Mouse (Mus musculus): ENCODE measurements around the gene Macc1. TPM values are rescaled to one million over a fixed set of nuclear protein-coding genes. Genes with fewer than 3 reads are reported as not detected.

The Macc1 gene
- polyA plus RNA-seq, 1 experiment from 2014 or later, result 3.4 TPM

DNA sequence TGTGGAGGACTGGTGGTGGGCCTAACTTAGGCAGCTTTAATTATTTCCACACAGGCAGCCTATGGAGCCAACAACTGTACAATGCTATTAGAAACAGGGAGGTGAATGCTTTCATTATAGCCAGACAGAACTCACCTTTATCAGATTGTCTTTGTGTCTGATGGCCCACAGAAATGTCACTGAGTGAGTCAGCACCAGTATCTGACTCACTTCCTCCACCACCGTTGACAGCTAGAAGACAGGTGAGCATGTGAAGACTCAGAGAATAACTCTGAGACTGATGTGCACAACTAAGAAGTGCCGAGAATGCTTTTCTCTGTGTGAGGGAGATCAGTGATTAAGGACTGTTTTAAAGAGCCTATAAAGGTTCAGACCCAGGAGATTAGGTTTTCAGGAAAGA lies 73.9 kb downstream of the Macc1 start:
- H3K4me1 ChIP-seq, result no peaks in the 10 kb centered on the region
- H3K9me3 ChIP-seq (replicated peaks), result no peaks in the 10 kb centered on the region
- H3K4me2 ChIP-seq (replicated peaks), result no peak overlapping the region
- no peak overlapping the region for H3K9ac ChIP-seq
- H3K27me3 ChIP-seq, result no peaks in the 10 kb centered on the region
- no peak for ATAC-seq (ENCODE audit: insufficient number of reproducible peaks, low FRiP score, low TSS enrichment, low read depth)
- H3K36me3 ChIP-seq, result no peaks in the 10 kb centered on the region
- H3K4me3 ChIP-seq (replicated peaks), result no peak overlapping the region
- 74% methylated on average over 2 of the region's 2 CpGs for WGBS
- H3K27ac ChIP-seq (replicated peaks), result no peak overlapping the region

DNA sequence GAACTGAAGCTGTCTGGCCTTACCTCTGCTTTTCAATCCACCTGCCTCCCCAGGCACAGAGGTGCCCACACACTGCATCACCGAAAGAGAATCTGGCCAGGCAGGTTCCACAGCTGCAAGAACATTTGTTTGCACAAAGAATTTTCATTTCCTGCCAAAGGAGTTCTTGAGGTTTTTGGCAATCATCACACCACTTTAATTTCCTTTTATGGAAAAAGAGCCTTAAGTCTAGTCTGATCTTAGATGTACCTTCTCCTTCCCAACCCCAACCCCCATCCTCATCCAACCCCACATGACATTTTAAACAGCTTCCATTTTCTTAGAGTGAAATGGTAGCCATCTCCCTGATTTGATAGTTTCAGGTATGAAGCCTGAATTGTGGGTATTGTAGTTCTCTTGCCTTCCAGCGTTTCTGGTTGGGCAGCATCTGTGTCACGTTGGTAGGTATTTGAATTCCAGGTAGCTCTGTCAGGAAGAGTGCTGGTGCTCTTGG lies 76.2 kb downstream of the Macc1 start:
- no peaks in the 10 kb centered on the region for H3K27me3 ChIP-seq
- ATAC-seq (ENCODE audit: insufficient number of reproducible peaks, low FRiP score, low TSS enrichment, low read depth), result peak; percentile 75; the same call in 1 of the 2 replicates
- H3K27ac ChIP-seq (replicated peaks), result peak overlapping the region; percentile 60
- H3K4me3 ChIP-seq (replicated peaks), result 0 out of 2 replicates have a peak overlapping the region, but pooled peaks have one; percentile 1
- H3K9me3 ChIP-seq (replicated peaks), result no peaks in the 10 kb centered on the region
- H3K36me3 ChIP-seq, result no peaks in the 10 kb centered on the region
- H3K4me2 ChIP-seq (replicated peaks), result no peak overlapping the region
- H3K9ac ChIP-seq, result no peak overlapping the region
- no peaks in the 10 kb centered on the region for H3K4me1 ChIP-seq
- 31% methylated on average over 3 of the region's 3 CpGs for WGBS

DNA sequence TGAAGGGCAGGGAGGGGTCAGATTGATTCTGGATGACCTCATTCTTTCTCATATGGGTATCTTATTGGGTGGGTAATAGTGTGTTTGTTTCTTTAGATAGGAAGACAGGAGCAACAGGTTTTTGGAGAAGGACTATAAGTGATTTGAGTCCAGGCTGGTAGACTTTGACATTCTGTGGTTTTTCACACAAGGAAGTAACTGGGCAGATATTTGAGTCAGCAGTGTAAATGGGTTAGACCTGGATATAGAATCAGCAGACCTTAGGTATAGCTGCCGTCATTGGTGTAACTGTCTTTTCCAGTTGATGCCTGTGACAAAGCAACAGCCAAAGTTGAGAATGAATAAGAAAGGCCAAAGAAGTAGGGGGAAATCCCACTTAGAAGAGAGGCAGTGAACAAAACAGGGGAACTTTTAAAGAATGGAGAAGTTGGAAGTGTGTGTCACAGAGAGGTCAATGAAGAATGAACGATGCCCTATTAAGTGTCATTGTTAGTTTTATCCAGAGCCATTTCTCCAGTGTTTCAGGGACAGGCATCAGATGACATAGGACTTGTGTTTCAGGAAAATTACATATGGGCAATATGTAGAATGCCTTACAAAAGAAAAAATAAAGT lies 84.1 kb downstream of the Macc1 start:
- Histone ChIP-seq H3K4me2 (replicated peaks) (no peak overlapping the region), H3K4me1 (no peaks in the 10 kb centered on the region), H3K9me3 (replicated peaks) (no peaks in the 10 kb centered on the region), H3K9ac (no peak overlapping the region), H3K27me3 (no peaks in the 10 kb centered on the region), H3K36me3 (no peaks in the 10 kb centered on the region), H3K4me3 (replicated peaks) (no peak overlapping the region), H3K27ac (replicated peaks) (no peak overlapping the region)
- no peak for ATAC-seq (ENCODE audit: insufficient number of reproducible peaks, low FRiP score, low TSS enrichment, low read depth)
- 84% methylated on average over 2 of the region's 2 CpGs for WGBS

- H3K4me3 ChIP-seq (replicated peaks), result no peak overlapping the region
- no peak for ATAC-seq (ENCODE audit: insufficient number of reproducible peaks, low FRiP score, low TSS enrichment, low read depth)
- 85% methylated on average over 1 of the region's 1 CpGs for WGBS
- no peak overlapping the region for H3K27ac ChIP-seq (replicated peaks)
- H3K4me2 ChIP-seq (replicated peaks), result no peak overlapping the region
- no peaks in the 10 kb centered on the region for H3K36me3 ChIP-seq
- no peaks in the 10 kb centered on the region for H3K27me3 ChIP-seq
- H3K9me3 ChIP-seq (replicated peaks), result no peaks in the 10 kb centered on the region
- no peak overlapping the region for H3K9ac ChIP-seq
- no peaks in the 10 kb centered on the region for H3K4me1 ChIP-seq
Observed at GRCm38 (mm10) chr12:119402273-119402672, 88.2 kb downstream of the Macc1 start.

DNA sequence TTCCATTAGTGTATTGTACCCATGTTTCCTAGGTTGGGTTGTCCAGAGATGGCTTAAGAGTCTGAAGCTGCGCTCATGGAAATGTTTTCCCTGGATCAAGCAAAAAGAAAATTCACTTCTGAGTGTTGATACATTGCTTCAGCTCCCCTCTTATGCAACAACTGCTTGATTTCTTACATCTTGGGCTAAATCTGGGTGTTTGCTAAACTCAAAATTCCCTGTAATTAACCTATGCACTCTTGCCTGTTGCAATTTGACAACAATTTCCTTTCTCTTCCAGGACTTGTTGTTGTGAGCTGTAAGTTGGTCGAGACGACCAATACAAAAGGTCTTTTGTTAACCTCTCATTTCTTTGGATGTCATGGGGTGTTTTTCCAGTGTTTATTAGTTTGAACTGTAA lies 88.7 kb downstream of the Macc1 start:
- WGBS, result 40% methylated on average over 3 of the region's 3 CpGs

DNA sequence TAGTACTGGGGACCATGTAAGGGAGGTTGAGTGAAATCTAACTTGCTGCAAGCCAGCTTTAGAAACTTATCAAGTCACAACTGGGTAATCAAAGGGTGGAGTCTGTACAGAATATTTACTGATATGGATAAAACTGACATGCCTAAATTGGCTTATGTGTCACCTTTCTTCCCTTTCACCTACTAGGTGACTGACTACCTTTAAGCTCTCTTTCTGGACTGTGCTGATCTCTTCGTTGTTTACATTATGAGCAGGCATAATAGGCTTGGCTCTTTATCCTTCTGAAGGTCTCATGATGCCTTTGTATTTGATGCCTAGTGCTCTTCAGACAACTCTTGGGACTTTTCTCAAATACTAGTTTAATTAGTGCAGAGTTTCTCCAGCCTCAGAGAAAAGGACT lies 90.7 kb downstream of the Macc1 start:
- Histone ChIP-seq H3K9ac (no peak overlapping the region), H3K27ac (replicated peaks) (no peak overlapping the region), H3K36me3 (no peaks in the 10 kb centered on the region), H3K9me3 (replicated peaks) (no peaks in the 10 kb centered on the region), H3K4me3 (replicated peaks) (no peak overlapping the region), H3K4me1 (no peaks in the 10 kb centered on the region), H3K4me2 (replicated peaks) (no peak overlapping the region), H3K27me3 (no peaks in the 10 kb centered on the region)
- no peak for ATAC-seq (ENCODE audit: insufficient number of reproducible peaks, low FRiP score, low TSS enrichment, low read depth)
- WGBS, result 82% methylated on average over 1 of the region's 1 CpGs

More for the DNA sequence above, 88.7 kb downstream of the Macc1 start:
- Histone ChIP-seq H3K9me3 (replicated peaks) (no peaks in the 10 kb centered on the region), H3K4me1 (no peaks in the 10 kb centered on the region), H3K27ac (replicated peaks) (no peak overlapping the region), H3K4me3 (replicated peaks) (no peak overlapping the region), H3K27me3 (no peaks in the 10 kb centered on the region), H3K9ac (no peak overlapping the region), H3K36me3 (no peaks in the 10 kb centered on the region), H3K4me2 (replicated peaks) (no peak overlapping the region)
- ATAC-seq (ENCODE audit: insufficient number of reproducible peaks, low FRiP score, low TSS enrichment, low read depth), result no peak

DNA sequence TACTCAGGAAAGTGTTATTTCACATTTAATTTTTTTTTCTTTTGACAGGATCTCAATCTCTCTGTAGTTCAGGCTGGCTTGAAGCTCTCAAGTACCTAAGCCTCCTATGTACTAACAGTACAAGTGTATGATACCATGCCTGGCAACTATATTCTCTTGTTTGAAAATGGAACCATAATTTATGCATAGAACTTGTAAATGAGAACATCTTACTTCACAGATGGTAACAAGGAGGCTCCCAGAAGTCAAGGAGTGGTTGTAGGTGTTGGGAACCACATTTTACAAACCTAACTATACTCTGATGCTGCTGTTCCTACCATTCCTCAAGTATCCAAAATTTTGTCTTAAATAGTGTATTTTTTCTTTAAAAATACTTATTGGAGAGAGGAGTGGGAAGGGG lies 96.5 kb downstream of the Macc1 start:
- H3K27ac ChIP-seq (replicated peaks), result no peak overlapping the region
- no peak overlapping the region for H3K4me2 ChIP-seq (replicated peaks)
- no peak overlapping the region for H3K9ac ChIP-seq
- no peaks in the 10 kb centered on the region for H3K27me3 ChIP-seq
- H3K9me3 ChIP-seq (replicated peaks), result no peaks in the 10 kb centered on the region
- ATAC-seq (ENCODE audit: insufficient number of reproducible peaks, low FRiP score, low TSS enrichment, low read depth), result no peak
- H3K4me1 ChIP-seq, result no peaks in the 10 kb centered on the region
- H3K36me3 ChIP-seq, result no peaks in the 10 kb centered on the region
- no peak overlapping the region for H3K4me3 ChIP-seq (replicated peaks)

- no peak overlapping the region for H3K4me3 ChIP-seq (replicated peaks)
- no peak overlapping the region for H3K4me2 ChIP-seq (replicated peaks)
- no peak overlapping the region for H3K27ac ChIP-seq (replicated peaks)
- no peaks in the 10 kb centered on the region for H3K27me3 ChIP-seq
- no peaks in the 10 kb centered on the region for H3K36me3 ChIP-seq
- no peaks in the 10 kb centered on the region for H3K9me3 ChIP-seq (replicated peaks)
- no peak for ATAC-seq (ENCODE audit: insufficient number of reproducible peaks, low FRiP score, low TSS enrichment, low read depth)
- H3K9ac ChIP-seq, result no peak overlapping the region
- WGBS, result 67% methylated on average over 2 of the region's 2 CpGs
- H3K4me1 ChIP-seq, result no peaks in the 10 kb centered on the region
Observed at GRCm38 (mm10) chr12:119410956-119411355, 96.9 kb downstream of the Macc1 start.

DNA sequence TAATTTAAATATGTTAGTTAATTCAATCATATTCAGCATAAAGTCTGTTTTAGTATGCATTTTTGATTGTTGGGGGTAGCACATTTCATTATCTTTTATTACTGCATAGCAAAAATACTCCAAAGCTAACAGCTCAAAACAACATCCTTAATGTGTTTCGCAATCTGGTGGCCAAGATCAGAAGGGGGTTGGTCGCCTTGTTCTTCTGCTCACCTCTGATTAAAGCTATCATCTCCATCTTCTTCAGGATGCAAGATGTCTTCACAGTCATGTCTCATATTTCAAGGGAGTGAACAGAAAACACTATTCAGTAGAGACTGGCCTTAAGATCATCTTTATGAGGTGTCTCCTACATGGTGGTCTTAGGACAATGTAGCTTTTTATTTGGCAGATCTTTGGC lies 97.9 kb downstream of the Macc1 start:
- WGBS, result 63% methylated on average over 2 of the region's 2 CpGs
- no peaks in the 10 kb centered on the region for H3K36me3 ChIP-seq
- ATAC-seq (ENCODE audit: insufficient number of reproducible peaks, low FRiP score, low TSS enrichment, low read depth), result no peak

DNA sequence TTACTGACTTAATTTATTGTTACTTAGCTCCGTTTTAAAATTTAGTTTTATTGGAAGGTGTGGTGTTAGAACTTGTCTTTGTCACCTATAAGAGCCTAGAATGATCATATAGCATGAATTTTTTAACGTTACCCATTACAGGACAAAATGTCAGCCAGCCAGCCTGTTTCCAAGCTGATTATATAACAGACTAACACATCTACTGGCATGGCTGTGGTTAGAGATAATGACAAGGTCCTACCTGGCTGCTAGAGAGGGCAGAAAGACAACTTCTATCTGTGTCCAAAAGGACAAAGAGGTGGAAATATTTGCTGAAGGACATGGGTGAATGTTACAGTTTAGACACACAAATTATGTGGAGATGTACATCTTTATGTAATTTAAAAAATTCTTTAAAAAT lies 101.8 kb downstream of the Macc1 start:
- no peaks in the 10 kb centered on the region for H3K4me1 ChIP-seq
- H3K4me2 ChIP-seq (replicated peaks), result no peak overlapping the region
- H3K4me3 ChIP-seq (replicated peaks), result no peak overlapping the region
- no peak overlapping the region for H3K9ac ChIP-seq
- no peak overlapping the region for H3K27ac ChIP-seq (replicated peaks)
- no peaks in the 10 kb centered on the region for H3K36me3 ChIP-seq
- ATAC-seq (ENCODE audit: insufficient number of reproducible peaks, low FRiP score, low TSS enrichment, low read depth), result no peak
- no peaks in the 10 kb centered on the region for H3K9me3 ChIP-seq (replicated peaks)
- 58% methylated on average over 2 of the region's 2 CpGs for WGBS
- H3K27me3 ChIP-seq, result no peaks in the 10 kb centered on the region

More for the DNA sequence above, 97.9 kb downstream of the Macc1 start:
- H3K9me3 ChIP-seq (replicated peaks), result no peaks in the 10 kb centered on the region
- H3K9ac ChIP-seq, result no peak overlapping the region
- no peak overlapping the region for H3K4me2 ChIP-seq (replicated peaks)
- no peak overlapping the region for H3K27ac ChIP-seq (replicated peaks)
- no peaks in the 10 kb centered on the region for H3K27me3 ChIP-seq
- no peaks in the 10 kb centered on the region for H3K4me1 ChIP-seq
- H3K4me3 ChIP-seq (replicated peaks), result no peak overlapping the region

GRCm38 (mm10) chr12:119425749-119426148 lies 111.7 kb downstream of the Macc1 start:
- 72% methylated on average over 2 of the region's 2 CpGs for WGBS
- no peak for ATAC-seq (ENCODE audit: insufficient number of reproducible peaks, low FRiP score, low TSS enrichment, low read depth)
- H3K27ac ChIP-seq (replicated peaks), result no peak overlapping the region

GRCm38 (mm10) chr12:119426182-119426886 lies 112.3 kb downstream of the Macc1 start:
- Histone ChIP-seq H3K9ac (no peak overlapping the region), H3K4me3 (replicated peaks) (no peak overlapping the region), H3K27me3 (no peaks in the 10 kb centered on the region), H3K4me1 (no peaks in the 10 kb centered on the region), H3K9me3 (replicated peaks) (no peaks in the 10 kb centered on the region), H3K4me2 (replicated peaks) (no peak overlapping the region), H3K27ac (replicated peaks) (no peak overlapping the region), H3K36me3 (no peaks in the 10 kb centered on the region)
- WGBS, result 99% methylated on average over 2 of the region's 2 CpGs
- no peak for ATAC-seq (ENCODE audit: insufficient number of reproducible peaks, low FRiP score, low TSS enrichment, low read depth)

More at GRCm38 (mm10) chr12:119425749-119426148, 111.7 kb downstream of the Macc1 start:
- H3K27me3 ChIP-seq, result no peaks in the 10 kb centered on the region
- no peak overlapping the region for H3K9ac ChIP-seq
- H3K4me1 ChIP-seq, result no peaks in the 10 kb centered on the region
- no peak overlapping the region for H3K4me3 ChIP-seq (replicated peaks)
- H3K36me3 ChIP-seq, result no peaks in the 10 kb centered on the region
- no peak overlapping the region for H3K4me2 ChIP-seq (replicated peaks)
- no peaks in the 10 kb centered on the region for H3K9me3 ChIP-seq (replicated peaks)

All from embryonic facial prominence, embryonic 15.5 days (tissue).